Mouse (Mus musculus) C2C12 (cell line): ENCODE results near the gene 3110082J24Rik.

Source experiments
- CEBPB ChIP-seq: IDR thresholded peaks from one replicate; pipeline ENCODE4 v1.6.1; 2011; ENCODE audit warnings: low read depth, mild to moderate bottlenecking, control low read depth, moderate library complexity
- CTCF ChIP-seq: IDR thresholded peaks from one replicate; pipeline ENCODE4 v1.5.1; 2011; ENCODE audit not compliant: control insufficient read depth, insufficient read depth, insufficient read length
- MAX ChIP-seq: IDR thresholded peaks from one replicate; pipeline ENCODE4 v1.6.1; 2011; ENCODE audit warnings: mild to moderate bottlenecking, control low read depth
- MYOD1 ChIP-seq: IDR thresholded peaks from one replicate; pipeline ENCODE4 v1.6.1; 2011; ENCODE audit warnings: low read depth; ENCODE audit not compliant: control insufficient read depth, insufficient read length
- MYOG ChIP-seq: IDR thresholded peaks from one replicate; pipeline ENCODE4 v1.6.1; 2011; ENCODE audit not compliant: control insufficient read depth, insufficient read length; ENCODE audit errors: extremely low read depth
- USF1 ChIP-seq: IDR thresholded peaks from one replicate; pipeline ENCODE4 v1.6.1; 2011; ENCODE audit warnings: low read depth, mild to moderate bottlenecking, control low read depth, moderate library complexity

DNA sequence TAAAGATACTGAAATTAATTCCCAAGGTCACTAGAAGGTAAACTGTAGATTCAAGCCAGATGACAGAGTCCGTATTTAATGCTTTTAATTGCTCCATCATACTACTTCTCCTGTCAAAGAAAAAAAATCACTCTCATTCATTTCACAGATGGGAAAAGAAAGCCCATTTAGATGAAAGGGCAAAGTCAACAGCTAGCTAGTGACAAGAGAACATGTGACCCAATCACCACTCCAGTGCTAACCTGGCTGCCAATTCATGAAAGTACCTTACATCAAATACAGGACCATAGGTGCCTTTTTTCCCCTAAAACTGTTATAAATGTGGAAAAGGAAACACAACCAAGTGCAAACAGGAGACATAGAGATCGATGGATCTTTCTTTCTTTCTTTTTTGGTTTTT, 47.3 kb upstream of the 3110082J24Rik start:
- TF ChIP-seq CTCF (no peak), MYOG (no peak), CEBPB (no peak), MAX (no peak), USF1 (no peak), MYOD1 (no peak)
